Mouse (Mus musculus): ENCODE measurements around the gene Fshb.

- no peak for TF ChIP-seq CTCF (IDR thresholded peaks at IDR 0.05; ENCODE audit: extremely low read depth, insufficient read length, insufficient replicate concordance, low read depth, low read length)
- no peak for TF ChIP-seq POLR2A (IDR thresholded peaks at IDR 0.05; ENCODE audit: low read depth, low read length)
Measured at GRCm38 (mm10) chr2:107006378-107006777, 53.1 kb downstream of the Fshb start.
